Mouse (Mus musculus) layer of hippocampus, adult 9-11 months (tissue): ENCODE data around the gene Hcn1.
A peak's percentile ranks its signal among the peaks of the same experiment; 100 is the strongest.

Source experiments
- DNase-seq: peaks from one replicate; pipeline ENCODE4 v3.0.0; 2022

Hcn1 gene

DNA sequence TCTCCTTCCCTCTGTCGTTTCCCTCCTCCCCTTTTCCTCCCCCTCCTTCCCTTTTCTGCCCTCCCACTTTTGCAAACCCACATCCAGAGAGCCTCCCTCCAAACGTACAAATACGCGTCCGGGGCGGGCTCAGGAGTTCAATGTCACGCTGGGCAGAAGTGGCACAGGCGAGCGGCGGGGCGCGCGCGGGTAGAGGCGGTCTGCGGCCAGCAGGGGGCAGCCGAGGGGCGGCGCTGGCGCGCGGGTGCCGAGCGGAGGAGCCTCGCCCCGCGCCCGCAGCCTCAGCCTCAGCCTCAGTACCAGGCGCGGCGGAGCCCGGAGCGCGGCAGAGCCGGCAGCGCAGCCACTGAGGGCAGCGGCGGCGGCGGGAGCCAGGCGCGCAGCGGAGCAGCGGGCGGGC, at the start of gene Hcn1:
Hcn1 (plus strand) TSS at position 140 of the 400 bp plus-strand sequence.
- peak; percentile 70 for DNase-seq

GRCm38 (mm10) chr13:117567251-117567650, 34.9 kb upstream of the Hcn1 start:
- peak; percentile 87 for DNase-seq

- no peak for DNase-seq
Observed at GRCm38 (mm10) chr13:117571747-117572146, 30.4 kb upstream of the Hcn1 start.

- DNase-seq: no peak
Observed at GRCm38 (mm10) chr13:117594494-117595182, 7.5 kb upstream of the Hcn1 start.

DNA sequence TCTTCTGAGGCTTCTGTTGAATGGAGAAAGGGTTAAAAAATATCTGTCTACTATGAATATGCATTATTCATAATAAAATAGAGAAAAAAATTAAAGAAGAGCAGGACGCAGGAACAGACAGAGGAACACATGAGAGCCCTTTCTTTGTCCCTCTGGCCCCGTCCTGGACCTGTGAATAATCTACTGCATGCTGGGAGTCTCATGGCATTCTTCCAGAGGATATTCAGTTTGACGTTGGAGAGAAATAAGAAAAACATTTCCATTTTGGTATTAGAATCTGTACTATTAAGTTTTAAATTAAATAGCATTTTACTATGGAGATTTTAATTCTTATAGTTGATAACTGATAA, 7.0 kb upstream of the Hcn1 start:
- no peak for DNase-seq

- DNase-seq: no peak
Observed at GRCm38 (mm10) chr13:117601331-117601965, 672 bp upstream of the Hcn1 start.

DNA sequence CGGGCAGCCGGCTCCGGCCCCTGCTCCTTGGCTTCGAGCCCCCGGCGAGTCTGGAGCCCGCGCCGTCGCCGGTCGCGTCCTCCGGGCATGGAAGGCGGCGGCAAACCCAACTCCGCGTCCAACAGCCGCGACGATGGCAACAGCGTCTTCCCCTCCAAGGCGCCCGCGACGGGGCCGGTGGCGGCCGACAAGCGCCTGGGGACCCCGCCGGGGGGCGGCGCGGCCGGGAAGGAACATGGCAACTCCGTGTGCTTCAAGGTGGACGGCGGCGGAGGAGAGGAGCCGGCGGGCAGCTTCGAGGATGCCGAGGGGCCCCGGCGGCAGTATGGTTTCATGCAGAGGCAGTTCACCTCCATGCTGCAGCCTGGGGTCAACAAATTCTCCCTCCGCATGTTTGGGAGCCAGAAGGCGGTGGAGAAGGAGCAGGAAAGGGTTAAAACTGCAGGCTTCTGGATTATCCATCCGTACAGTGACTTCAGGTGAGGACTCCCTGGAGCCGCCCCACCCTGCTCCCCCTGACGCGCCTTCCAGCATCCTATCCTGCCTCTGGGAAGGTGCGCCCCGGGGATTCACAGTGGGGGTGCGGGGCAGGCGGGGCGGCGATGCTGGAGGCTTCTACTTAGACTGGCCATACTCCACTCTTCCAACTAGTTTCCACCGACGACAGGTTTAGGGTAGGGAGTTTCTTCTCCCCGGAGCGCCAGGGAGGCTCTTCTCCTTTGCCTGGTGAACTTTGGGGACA, 668 bp downstream of the Hcn1 start:
- no peak for DNase-seq

GRCm38 (mm10) chr13:117603421-117603820, 1.3 kb downstream of the Hcn1 start:
- DNase-seq: no peak

DNA sequence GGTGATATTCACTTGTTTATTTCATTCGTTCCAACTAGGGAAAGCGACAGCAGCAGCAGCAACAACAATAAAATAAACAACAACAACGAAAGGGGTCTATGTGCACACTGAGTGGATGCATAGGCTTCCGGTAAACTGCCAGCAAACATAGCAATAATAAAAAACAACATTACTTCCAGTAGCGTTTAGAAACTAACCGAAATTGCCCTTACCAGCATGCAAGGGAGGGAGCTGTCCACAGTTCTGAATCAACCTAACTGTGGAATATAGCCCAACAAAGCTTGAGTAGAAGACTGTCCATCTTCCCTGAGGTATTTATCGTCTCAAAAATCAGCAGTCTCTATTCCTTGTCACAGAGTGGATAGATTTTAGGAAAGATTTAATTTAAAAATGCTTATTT, 2.0 kb downstream of the Hcn1 start:
- no peak for DNase-seq

DNA sequence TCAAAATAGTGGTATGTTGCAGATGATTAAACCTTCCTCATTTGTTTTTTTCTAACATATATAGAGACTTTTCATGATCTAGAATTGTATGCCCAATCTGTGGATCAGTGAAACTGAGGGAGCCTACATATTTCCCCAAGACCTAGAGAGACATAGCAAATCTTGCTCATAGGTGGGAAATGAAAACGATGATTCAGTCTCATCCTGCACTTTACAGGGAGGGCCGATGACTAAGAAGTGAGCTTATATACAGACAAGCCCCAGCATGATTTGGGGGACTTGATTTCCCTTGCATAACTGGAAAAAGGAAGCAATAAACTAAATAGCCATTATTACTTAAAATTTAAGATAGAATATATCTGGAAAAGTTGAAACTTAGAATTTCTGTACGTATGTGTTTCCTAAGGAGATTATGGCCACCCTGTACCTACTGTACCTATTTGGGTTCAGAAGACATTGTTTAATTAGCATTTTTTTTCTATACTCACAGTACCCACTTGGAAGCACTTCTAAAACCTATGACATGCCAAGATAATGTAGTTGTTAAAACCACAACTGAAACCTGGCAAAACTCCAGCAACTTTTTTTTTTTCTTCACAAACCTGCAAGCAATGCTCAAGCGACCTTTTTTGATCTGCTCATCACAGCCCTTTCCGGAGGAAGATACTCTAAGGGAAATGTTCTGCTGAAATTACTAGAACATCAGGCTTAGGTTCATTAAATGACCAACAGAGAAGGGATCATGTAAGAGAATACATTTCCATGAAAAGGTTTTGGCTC, 3.0 kb downstream of the Hcn1 start:
- DNase-seq: no peak

GRCm38 (mm10) chr13:117611881-117612280, 9.8 kb downstream of the Hcn1 start:
- no peak for DNase-seq

DNA sequence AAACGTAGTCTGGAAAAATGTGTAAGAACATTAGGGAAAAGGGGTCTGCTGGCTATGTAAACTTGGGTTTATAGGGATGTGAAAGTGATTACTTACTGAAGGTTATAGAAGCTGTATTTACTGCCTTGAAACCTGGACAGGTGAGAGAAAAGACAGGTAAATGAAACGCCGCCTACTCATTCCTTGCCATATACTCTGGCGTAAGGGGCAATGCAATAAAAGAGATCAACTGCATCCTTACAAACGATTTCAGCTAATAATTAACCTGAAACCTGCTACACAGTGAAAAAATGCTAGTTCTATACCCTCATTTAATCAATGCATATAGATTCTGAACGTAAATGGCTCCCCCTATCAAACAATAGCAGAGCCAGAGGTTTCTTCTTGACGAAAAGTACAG, 17.4 kb downstream of the Hcn1 start:
- no peak for DNase-seq

DNA sequence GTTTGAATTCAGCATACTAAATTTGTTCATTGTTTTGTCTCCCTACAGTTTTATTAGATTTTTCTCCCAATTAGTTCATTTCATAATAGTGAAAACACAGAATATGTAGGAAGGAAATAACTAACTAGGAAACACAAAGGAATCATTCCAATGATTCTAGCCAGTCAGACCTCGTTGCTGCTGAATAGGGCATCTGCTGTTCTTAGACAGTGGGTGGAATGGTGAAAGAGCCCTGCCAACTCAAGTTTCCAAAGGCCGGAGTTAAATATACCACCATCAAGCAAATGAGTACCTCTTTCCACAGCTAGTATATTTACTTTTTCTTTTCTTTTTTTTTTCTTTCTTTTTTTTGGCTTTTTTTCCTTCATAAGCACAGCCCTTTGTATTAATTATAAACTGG, 55.4 kb downstream of the Hcn1 start:
- peak; percentile 57 for DNase-seq

GRCm38 (mm10) chr13:117658414-117659175, 56.5 kb downstream of the Hcn1 start:
- no peak for DNase-seq

GRCm38 (mm10) chr13:117659511-117659910, 57.4 kb downstream of the Hcn1 start:
- peak; percentile 80 for DNase-seq

GRCm38 (mm10) chr13:117662661-117663060, 60.5 kb downstream of the Hcn1 start:
- DNase-seq: no peak

DNA sequence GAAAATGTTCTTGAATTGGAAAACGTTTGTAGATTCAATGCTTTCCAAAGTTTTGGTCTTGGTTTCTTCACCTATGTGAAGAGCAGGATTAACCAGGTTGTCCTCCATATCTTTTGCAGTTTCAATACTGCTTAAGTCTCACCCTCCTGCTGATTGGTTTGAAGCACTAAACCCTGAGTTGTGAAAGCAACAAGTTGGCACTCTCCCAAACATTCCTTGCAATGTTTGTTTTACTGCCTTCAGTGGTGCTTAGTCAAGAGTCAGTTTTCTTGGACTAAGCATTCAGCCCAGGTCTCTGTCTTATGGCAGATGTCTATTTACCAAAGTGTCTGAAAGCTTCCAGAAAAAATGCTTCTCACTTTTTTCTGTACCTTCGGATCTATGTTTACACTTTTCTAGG, 67.2 kb downstream of the Hcn1 start:
- DNase-seq: no peak

DNA sequence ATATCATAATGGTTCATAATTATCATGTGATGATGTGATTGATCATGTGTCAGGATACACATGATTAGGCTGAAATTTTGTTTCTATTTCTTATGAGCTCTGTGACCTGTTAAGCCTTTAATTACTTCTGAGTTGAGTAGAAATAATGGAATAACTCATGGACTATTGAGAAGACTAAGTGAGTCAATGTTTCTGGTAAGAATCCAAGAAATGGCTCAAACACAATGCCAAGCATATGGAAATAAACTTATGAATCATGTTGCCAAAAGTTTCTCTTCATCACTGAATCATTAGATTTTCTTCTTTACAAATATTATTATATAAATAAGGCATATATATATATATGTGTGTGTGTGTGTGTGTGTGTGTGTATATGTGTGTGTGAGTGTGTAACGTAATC, 69.7 kb downstream of the Hcn1 start:
- no peak for DNase-seq

DNA sequence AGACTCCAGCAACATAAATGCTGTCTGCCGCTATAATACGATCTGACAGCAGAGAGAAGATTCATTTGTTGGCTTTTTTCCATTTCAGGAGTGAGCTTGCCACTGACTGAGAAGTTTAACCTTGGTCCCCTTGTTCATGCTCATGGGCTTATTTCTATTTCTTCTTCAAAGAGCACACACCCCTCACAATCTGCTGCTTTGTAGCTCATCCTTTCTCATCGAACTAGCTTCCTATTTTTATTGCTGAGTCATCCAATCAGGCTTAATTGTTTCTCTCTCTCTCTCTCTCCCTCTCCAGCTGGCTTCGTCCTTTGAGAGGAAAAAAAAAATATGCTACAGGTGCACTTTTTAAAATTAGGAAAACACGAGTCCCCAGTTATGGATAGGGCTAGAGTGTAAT, 74.3 kb downstream of the Hcn1 start:
- peak; percentile 22 for DNase-seq

DNA sequence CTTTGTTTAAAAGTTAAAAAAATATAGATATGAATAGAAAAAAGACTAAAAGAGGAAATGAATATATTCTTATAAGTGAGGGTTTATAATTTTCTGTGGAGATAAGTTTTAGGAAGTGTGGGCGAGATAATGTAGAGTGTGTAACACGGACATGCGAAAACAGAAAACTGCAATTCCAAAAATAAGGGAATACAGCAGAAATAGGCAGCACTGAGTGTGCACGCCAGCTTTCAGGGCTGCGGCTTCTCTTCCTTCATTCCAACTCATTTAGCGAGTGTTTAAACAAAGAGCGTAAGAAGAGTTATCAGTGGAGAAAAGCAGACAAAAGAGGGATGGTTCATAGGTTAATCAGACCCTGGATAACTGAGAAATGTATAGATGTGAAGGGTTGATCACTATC, 85.5 kb downstream of the Hcn1 start:
- DNase-seq: no peak

DNA sequence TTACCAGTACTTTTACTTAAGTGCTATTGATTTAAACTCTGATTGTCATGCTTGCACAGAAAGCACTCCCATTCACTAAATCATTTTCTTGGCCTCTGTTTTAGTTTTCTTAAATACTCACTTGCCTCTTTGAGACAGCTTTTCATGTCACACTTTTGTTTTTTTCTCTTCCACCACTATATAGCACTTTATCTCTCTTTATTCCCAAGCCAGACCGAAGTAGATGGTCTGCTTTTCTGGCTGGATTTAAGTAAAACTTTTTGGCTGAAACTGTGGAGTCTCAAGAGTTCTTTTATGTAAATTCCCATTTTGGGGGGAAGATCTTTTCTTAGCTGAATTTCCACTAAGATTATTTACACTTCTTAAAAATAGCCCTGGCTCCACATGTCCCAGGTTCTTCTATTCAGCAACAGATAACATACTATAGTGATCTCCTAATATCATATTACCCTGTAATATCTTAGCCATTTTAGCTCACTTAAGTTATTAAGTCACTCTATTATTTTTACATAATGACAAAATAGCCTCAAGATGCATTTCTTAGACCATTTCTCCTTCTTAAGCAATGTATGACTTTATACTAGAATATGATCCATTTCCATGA, 92.7 kb downstream of the Hcn1 start:
- no peak for DNase-seq

- no peak for DNase-seq
Observed at GRCm38 (mm10) chr13:117705573-117705972, 103.5 kb downstream of the Hcn1 start.
